Mouse (Mus musculus) layer of hippocampus, adult 18-20 months (tissue): ENCODE measurements around the gene Dpp6. TPM values are rescaled to one million over a fixed set of nuclear protein-coding genes. Genes with fewer than 3 reads are reported as not detected.
A peak's percentile ranks its signal among the peaks of the same experiment; 100 is the strongest.

Source experiments
- DNase-seq, 2 experiments: peaks; one replicate each; pipeline ENCODE4 v3.0.0; 2022; ENCODE audit warnings: low spot score in 2 of 2
- total RNA-seq, 2 experiments: library from RNA; stranded (reverse); gene quantifications; 2 replicates each; pipeline ENCODE4 v1.2.3; 2021

Dpp6 gene
- total RNA-seq, 2 experiments from 2014 or later: 247 to 253 TPM

GRCm38 (mm10) chr5:27716026-27716425 is 899.0 kb downstream of the Dpp6 start:
- no peak for DNase-seq

- peak; percentile 64 to 80 for DNase-seq
Measured at GRCm38 (mm10) chr5:27717301-27717700, 900.3 kb downstream of the Dpp6 start.

GRCm38 (mm10) chr5:27719311-27719710 is 902.3 kb downstream of the Dpp6 start:
- DNase-seq: no peak

- DNase-seq: no peak
Measured at GRCm38 (mm10) chr5:27724460-27724859, 907.5 kb downstream of the Dpp6 start.

GRCm38 (mm10) chr5:27730666-27731065 is 913.7 kb downstream of the Dpp6 start:
- DNase-seq: no peak

GRCm38 (mm10) chr5:27731392-27731791 is 914.4 kb downstream of the Dpp6 start:
- DNase-seq: no peak

GRCm38 (mm10) chr5:27732288-27732868 is 915.4 kb downstream of the Dpp6 start:
- no peak for DNase-seq

GRCm38 (mm10) chr5:27737168-27737567 is 920.2 kb downstream of the Dpp6 start:
- peak in 1 of 2 experiments; percentile 44 for DNase-seq

GRCm38 (mm10) chr5:27739216-27739615 is 922.2 kb downstream of the Dpp6 start:
- no peak for DNase-seq

GRCm38 (mm10) chr5:27744944-27745343 is 927.9 kb downstream of the Dpp6 start:
- DNase-seq: no peak

GRCm38 (mm10) chr5:27765780-27766179 is 948.8 kb downstream of the Dpp6 start:
- DNase-seq: no peak

- no peak for DNase-seq
Measured at GRCm38 (mm10) chr5:27767948-27768347, 950.9 kb downstream of the Dpp6 start.
